8 mouse cellular contexts compared by ENCODE assay signal in the genomic region with DNA sequence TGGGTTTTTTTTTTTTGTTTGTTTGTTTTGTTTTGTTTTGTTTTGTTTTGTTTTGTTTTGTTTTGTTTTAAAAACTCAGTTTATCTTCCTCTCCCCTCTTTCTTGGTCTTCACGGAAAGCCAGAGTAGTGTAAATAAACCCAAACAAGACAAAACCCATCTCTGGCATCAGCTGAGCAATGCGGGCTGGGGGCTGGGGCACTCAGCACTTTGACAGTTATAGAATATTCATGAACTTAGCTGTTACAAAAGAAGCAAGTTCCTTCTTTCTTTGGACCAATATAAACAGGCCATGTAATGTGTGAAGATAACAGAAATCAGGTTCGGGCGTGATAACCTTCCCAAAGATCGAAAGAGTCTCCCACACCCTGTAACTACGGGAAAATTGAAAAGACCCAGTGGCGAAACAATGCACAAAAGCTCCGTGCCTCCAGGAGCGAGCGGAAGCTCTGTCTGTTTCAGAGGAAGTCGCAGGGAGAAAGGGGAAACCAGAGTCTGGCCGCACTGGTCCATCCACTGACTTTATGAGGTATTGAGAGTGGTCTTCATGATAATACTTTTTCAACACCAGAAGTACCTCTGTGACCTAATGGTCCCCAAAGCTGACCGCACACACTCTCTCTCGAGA. TPM values are rescaled to one million over a fixed set of nuclear protein-coding genes. Genes with fewer than 3 reads are reported as not detected.
DNase-seq lines count a peak whose midpoint lies in the region; ATAC-seq and TF ChIP-seq lines count a peak whose summit lies in the region.

No protein-coding gene starts in this region.

- H3K9ac ChIP-seq in lung, embryonic 14.5 days, result no peak overlapping the region
- no peak overlapping the region for H3K9ac ChIP-seq in heart, embryonic 11.5 days (ENCODE audit: low read depth, low read length)
- no peak overlapping the region for H3K9ac ChIP-seq in liver, embryonic 15.5 days
- no peak overlapping the region for H3K9ac ChIP-seq in neural tube, embryonic 15.5 days (replicated peaks)
- no peak overlapping the region for H3K9ac ChIP-seq in stomach, postnatal 0 days (ENCODE audit: low read length)

- TF ChIP-seq EP300 in stomach, postnatal 0 days (optimal IDR thresholded peaks at IDR 0.05), result no peak

- H3K4me3 ChIP-seq in lung, embryonic 14.5 days (ENCODE audit: low read depth, low read length), result no peak overlapping the region
- no peak overlapping the region for H3K4me3 ChIP-seq in heart, embryonic 11.5 days (ENCODE audit: low read depth, low read length)
- peak overlapping the region; percentile 21; the same call in 1 of the 2 replicates for H3K4me3 ChIP-seq in liver, embryonic 15.5 days (replicated peaks)
- no peak overlapping the region for H3K4me3 ChIP-seq in neural tube, embryonic 15.5 days (replicated peaks)
- no peak overlapping the region for H3K4me3 ChIP-seq in stomach, postnatal 0 days (ENCODE audit: low read depth, low read length)

- H3K9me3 ChIP-seq in lung, embryonic 14.5 days (ENCODE audit: low read depth, low read length), result no peaks in the 10 kb centered on the region
- no peaks in the 10 kb centered on the region for H3K9me3 ChIP-seq in heart, embryonic 11.5 days (replicated peaks; ENCODE audit: control insufficient read depth, low read length)
- no peaks in the 10 kb centered on the region for H3K9me3 ChIP-seq in liver, embryonic 15.5 days (replicated peaks)
- H3K9me3 ChIP-seq in neural tube, embryonic 15.5 days (replicated peaks), result no peaks in the 10 kb centered on the region
- H3K9me3 ChIP-seq in stomach, postnatal 0 days (ENCODE audit: control insufficient read depth, low read length), result no peaks in the 10 kb centered on the region

- H3K27me3 ChIP-seq in lung, embryonic 14.5 days (ENCODE audit: insufficient read depth, low read length), result no peaks in the 10 kb centered on the region
- H3K27me3 ChIP-seq in heart, embryonic 11.5 days (ENCODE audit: control insufficient read depth, insufficient read depth, low read length), result no peaks in the 10 kb centered on the region
- H3K27me3 ChIP-seq in liver, embryonic 15.5 days, result 0 out of 2 replicates have a peak, but pooled peaks cover 5% of the 10 kb centered on the region
- H3K27me3 ChIP-seq in neural tube, embryonic 15.5 days (replicated peaks), result no peaks in the 10 kb centered on the region
- no peaks in the 10 kb centered on the region for H3K27me3 ChIP-seq in stomach, postnatal 0 days (ENCODE audit: control insufficient read depth, insufficient read depth, low read length)

- TF ChIP-seq CTCF in lung, embryonic 14.5 days (IDR thresholded peaks at IDR 0.05; ENCODE audit: low read depth), result no peak
- no peak for TF ChIP-seq CTCF in stomach, postnatal 0 days (IDR thresholded peaks at IDR 0.05; ENCODE audit: low read depth)

- no peaks in the 10 kb centered on the region for H3K36me3 ChIP-seq in lung, embryonic 14.5 days (ENCODE audit: insufficient read depth)
- no peaks in the 10 kb centered on the region for H3K36me3 ChIP-seq in heart, embryonic 11.5 days (ENCODE audit: control insufficient read depth, insufficient read depth, low read length)
- no peaks in the 10 kb centered on the region for H3K36me3 ChIP-seq in liver, embryonic 15.5 days (replicated peaks)
- H3K36me3 ChIP-seq in neural tube, embryonic 15.5 days, result no peaks in the 10 kb centered on the region
- no peaks in the 10 kb centered on the region for H3K36me3 ChIP-seq in stomach, postnatal 0 days (ENCODE audit: control insufficient read depth, insufficient read depth, low read length)

- H3K4me1 ChIP-seq in lung, embryonic 14.5 days (ENCODE audit: insufficient read depth), result no peaks in the 10 kb centered on the region
- H3K4me1 ChIP-seq in heart, embryonic 11.5 days (ENCODE audit: control insufficient read depth, insufficient read depth, low read length), result no peaks in the 10 kb centered on the region; the same call in 1 of the 2 replicates
- H3K4me1 ChIP-seq in liver, embryonic 15.5 days (replicated peaks), result peaks cover 43% of the 10 kb centered on the region
- H3K4me1 ChIP-seq in neural tube, embryonic 15.5 days, result no peaks in the 10 kb centered on the region
- H3K4me1 ChIP-seq in stomach, postnatal 0 days (replicated peaks; ENCODE audit: control insufficient read depth, insufficient read depth), result no peaks in the 10 kb centered on the region

- DNase-seq in lung, embryonic 14.5 days, result peak; percentile 42
- no peak for DNase-seq in lung, postnatal 25 days (ENCODE audit: low spot score)
- no peak for DNase-seq in stomach, postnatal 0 days (ENCODE audit: low spot score)
- DNase-seq in Muller cell, postnatal 12 days (ENCODE audit: inconsistent ontology term), result no peak
- DNase-seq in gastrocnemius, adult 18-20 months (ENCODE audit: low spot score), result no peak

- peak overlapping the region; percentile 25; the same call in 1 of the 2 replicates for H3K4me2 ChIP-seq in lung, embryonic 14.5 days
- H3K4me2 ChIP-seq in heart, embryonic 11.5 days, result peak overlapping the region; percentile 35
- H3K4me2 ChIP-seq in liver, embryonic 15.5 days, result peak overlapping the region; percentile 50
- peak overlapping the region; percentile 23 for H3K4me2 ChIP-seq in neural tube, embryonic 15.5 days
- no peak overlapping the region for H3K4me2 ChIP-seq in stomach, postnatal 0 days (replicated peaks; ENCODE audit: low read depth)

- 48% methylated on average over 14 of the region's 14 CpGs for WGBS in lung, embryonic 14.5 days
- WGBS in heart, embryonic 11.5 days (ENCODE audit: insufficient replicate concordance), result 36% methylated on average over 14 of the region's 14 CpGs
- 6% methylated on average over 14 of the region's 14 CpGs for WGBS in liver, embryonic 15.5 days (ENCODE audit: insufficient replicate concordance)
- WGBS in neural tube, embryonic 15.5 days, result 35% methylated on average over 14 of the region's 14 CpGs
- WGBS in stomach, postnatal 0 days, result 52% methylated on average over 14 of the region's 14 CpGs

- peak overlapping the region; percentile 43; the same call in 1 of the 2 replicates for H3K27ac ChIP-seq in lung, embryonic 14.5 days (ENCODE audit: low read depth)
- 0 out of 2 replicates have a peak overlapping the region, but pooled peaks have one; percentile 50 for H3K27ac ChIP-seq in heart, embryonic 11.5 days (ENCODE audit: low read depth, low read length)
- 0 out of 2 replicates have a peak overlapping the region, but pooled peaks have one; percentile 29 for H3K27ac ChIP-seq in liver, embryonic 15.5 days (replicated peaks)
- H3K27ac ChIP-seq in neural tube, embryonic 15.5 days (replicated peaks), result no peak overlapping the region
- H3K27ac ChIP-seq in stomach, postnatal 0 days (replicated peaks), result no peak overlapping the region

- no peak for ATAC-seq in lung, embryonic 14.5 days (ENCODE audit: insufficient read depth)
- ATAC-seq in heart, embryonic 11.5 days (replicated peaks; ENCODE audit: insufficient number of reproducible peaks, low FRiP score, low TSS enrichment), result no peak
- ATAC-seq in liver, embryonic 15.5 days (ENCODE audit: insufficient read depth), result no peak
- ATAC-seq in neural tube, embryonic 15.5 days (ENCODE audit: low FRiP score), result no peak
- ATAC-seq in stomach, postnatal 0 days (ENCODE audit: low FRiP score, low TSS enrichment), result no peak

RNA-seq across cellular contexts. Expression of a gene that starts 26.6 kb away (rescaled TPM):
- 0.15 TPM in 1 of 2 replicates, not detected in the other for polyA plus RNA-seq in lung, embryonic 14.5 days (2014; fragmentation: Nextera tagmentation; extraction: Ambion mirVana)
- polyA plus RNA-seq in heart, embryonic 11.5 days (2014; fragmentation: Nextera tagmentation; extraction: Ambion mirVana), result 0.10 TPM in 1 of 2 replicates, not detected in the other
- polyA plus RNA-seq in liver, embryonic 15.5 days (2015; fragmentation: Nextera tagmentation; extraction: Ambion mirVana), result 6.6 and 8.9 TPM in 2 replicates
- not detected in 2 replicates for polyA plus RNA-seq in neural tube, embryonic 15.5 days (2015; fragmentation: Nextera tagmentation; extraction: Ambion mirVana)
- 0.52 and 0.69 TPM in 2 replicates for polyA plus RNA-seq in stomach, postnatal 0 days (2015; fragmentation: Nextera tagmentation; extraction: Ambion mirVana)
- under 1 TPM; 0.39 to 0.47 TPM for total RNA-seq in gastrocnemius, adult 18-20 months (2021)

Comparison
In these comparisons a context has a peak if more than half of its experiments do, and no peak if none do; other contexts are left out.
1. H3K27ac ChIP-seq: peak in lung, embryonic 14.5 days (single experiment), heart, embryonic 11.5 days (single experiment) and liver, embryonic 15.5 days (single experiment); none in neural tube, embryonic 15.5 days (single experiment) and stomach, postnatal 0 days (single experiment).